Mouse (Mus musculus) kidney, postnatal 10 days (tissue): ENCODE data around the gene Cnst.

Experiments
- DNase-seq: peaks from one replicate; pipeline ENCODE4 v3.0.0; 2021; ENCODE audit warnings: mixed read lengths

Cnst gene

DNA sequence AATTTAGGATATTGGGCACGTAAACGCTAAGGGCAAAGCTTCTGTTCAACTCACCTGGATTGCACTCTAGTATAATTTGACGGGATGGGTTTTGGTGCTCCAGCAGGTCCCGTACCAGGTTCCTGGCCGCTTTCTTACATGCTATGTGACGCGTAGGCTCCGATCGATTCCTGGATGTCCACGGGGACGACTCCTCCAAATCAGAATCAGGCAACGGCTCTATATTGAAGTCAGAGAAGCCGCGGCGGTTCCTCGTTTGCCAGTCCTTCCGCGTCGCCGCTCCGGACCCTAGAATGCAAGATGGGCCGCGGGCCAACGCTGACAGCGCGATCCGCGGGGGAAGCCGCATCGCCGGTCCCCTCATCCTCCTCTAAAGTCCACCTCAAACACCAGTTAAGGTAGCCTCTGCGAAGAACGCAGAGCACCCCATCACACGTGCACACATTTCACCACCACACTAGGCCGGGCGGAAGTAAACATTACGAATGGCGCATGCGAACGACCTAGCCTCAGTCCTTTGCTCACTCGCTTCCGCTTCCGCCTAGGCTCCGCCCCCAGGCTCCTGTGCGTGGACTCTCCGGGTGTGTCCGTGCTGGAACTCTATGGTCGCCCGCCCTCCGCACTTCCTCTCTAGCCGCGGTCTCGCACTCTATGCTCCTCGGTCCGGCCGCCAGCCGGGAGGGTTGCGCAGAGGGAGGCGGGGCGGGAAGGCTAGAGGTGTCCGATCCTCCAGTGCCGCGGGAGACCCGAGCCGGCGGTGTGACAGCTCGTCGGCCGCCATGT, at the start of gene Cnst, which contains the start of gene Tfb2m:
TSS of gene Cnst (plus strand) at position 603 of the 783 bp plus-strand sequence.
TSS of gene Tfb2m (minus strand) at position 500 of the 783 bp plus-strand sequence.
- DNase-seq: peak; percentile 99

DNA sequence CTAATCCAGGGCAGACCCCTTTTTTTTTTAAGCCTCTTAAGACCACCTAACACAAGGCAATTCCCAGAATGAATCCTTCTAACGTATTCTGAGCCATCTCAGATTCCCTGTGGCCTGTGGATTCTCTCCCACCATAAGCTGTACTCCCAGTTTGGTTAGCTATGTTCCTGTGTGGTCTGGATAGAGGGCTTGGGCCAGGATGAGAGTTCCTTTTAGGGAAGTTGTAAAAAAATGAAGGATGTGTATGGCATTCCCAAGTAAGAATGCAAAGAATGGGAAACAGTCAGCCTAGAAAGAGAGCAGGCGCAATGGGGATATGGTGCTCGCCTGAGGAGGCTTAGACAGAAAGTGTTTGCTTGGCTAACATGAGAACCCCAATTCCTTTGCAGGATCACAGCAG, 46.9 kb upstream of the Cnst start:
- DNase-seq: no peak

DNA sequence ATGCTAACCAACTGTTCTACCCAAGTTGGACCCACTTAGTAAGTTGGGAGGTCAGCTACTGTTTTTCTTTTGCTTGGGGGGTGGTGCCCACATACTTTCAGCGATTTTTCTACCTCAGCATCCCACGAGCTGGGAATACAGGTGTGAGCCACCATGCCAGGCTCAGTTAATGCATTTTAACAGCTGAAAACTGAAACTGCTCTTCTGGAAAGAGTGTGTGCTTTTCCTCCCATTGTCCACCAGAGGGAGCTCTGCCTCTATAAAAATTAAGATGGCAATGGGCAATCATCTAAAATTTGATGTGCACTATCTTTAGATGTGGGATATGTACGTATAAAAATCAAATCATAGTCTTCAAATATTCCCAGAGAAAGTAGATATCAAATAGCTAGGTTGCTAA, 43.6 kb upstream of the Cnst start:
- no peak for DNase-seq

- DNase-seq: peak; percentile 46
Measured at GRCm38 (mm10) chr1:179506530-179507315, 39.4 kb upstream of the Cnst start.

GRCm38 (mm10) chr1:179510546-179511340, 35.4 kb upstream of the Cnst start:
- no peak for DNase-seq

DNA sequence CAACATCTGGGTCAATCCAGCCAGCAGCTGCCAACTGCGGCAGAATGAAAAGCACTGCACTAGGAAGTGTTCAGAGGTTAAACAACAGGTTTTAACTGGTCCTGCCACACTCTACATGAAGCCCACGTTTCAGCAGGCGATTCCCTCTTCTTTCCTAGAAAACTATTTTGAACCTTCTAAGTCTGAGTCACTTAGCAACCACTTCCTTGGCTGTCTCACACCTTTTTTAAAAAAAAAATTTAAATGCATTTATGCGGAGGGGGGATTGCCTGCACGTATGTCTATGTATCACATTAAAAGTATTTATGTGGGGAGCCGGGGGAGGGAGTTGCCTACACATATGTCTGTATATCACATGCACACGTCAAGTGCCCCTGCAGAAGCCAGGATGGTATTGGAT, 34.3 kb upstream of the Cnst start:
- DNase-seq: no peak

DNA sequence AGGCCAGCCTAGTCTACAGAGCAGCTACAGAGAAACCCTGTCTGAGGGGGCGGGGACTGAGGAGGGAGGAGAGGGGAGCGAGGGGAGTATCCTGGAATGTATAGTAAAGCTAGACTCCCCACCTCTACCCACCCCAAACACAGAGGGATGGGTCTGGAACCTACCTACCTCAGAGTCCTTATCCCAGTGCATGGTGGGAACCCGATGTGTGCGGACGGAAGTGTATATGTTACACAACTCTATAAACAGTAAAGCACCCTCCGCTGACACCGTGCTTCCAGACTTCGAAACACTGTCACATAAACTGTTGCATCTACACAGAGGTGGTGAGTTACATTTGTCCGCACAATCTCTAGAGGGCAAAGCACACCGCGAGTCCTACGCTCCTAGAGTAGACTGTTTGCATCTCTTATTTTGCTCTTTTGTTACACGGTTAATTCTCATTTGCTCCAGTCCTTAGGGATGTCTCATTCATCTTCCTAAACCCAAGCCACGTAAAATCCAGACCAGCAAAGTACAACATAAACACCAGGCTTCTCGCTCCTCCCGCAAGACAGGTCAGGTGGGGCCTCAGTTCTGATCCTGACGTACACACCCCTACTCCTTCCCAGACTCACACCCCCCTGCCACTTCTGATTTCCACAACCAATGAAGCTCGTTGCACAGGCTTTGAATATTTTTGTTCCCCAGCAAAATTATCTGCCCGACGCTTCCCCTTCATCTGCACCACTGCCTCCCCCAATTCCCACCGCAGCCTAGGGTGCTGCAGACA, 29.0 kb upstream of the Cnst start:
- no peak for DNase-seq

DNA sequence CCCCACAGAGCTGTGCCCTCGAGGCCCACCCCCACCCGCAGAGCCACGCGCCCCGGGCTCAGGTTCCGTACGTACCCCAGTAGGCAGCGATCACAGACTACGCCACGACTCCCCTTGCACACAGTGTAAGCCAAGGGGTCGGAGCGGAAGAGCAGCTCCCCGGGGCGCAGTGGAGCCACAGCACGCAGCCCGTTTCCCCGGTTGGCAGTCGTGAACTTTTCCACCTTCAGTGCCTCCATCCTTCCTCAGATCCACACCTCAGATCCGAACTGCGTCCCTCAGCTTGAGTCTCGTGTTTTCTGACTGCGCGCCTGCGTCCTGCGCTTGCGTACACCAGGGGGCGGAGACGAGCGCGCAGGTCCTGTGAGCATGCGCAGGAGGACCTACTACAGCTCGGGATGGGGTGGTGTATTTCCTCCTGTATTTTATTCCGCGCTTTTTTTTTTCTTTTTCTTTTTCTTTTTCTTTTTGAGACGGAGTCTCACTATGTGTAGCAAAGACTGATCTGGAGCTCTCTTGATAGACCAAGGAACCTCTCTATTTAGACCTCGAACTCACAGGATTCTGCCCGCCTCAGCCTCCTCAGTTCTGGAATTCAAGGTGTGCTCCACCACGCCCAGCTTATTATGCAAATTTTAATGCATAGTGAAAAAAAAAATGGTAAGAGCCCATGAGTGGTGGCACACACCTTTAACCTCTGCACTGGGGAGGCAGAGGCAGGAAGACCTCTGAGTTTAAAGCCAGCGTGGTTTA, 28.3 kb upstream of the Cnst start, which contains the start of gene Smyd3:
TSS of gene Smyd3 (minus strand) at position 329 of the 753 bp plus-strand sequence.
- peak; percentile 89 for DNase-seq

DNA sequence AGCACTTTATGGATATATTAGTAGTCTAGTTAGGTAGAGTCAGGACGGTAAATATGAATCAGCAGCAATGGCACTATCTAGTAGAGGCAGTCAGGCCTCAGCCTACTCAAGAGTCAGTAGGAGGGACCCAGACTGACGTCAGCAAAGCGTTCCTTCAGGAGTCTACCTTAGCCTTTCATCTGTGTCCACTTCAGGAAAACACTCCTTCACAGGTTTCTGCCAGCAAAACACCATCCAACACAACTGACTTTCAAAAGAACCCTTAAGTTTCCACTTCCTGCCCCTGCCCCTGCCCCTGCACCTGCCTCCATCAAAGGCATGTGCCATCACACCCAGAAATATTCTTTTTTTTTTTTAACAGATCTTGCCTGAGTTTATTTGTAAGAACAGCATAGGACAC, 26.3 kb upstream of the Cnst start:
- no peak for DNase-seq

DNA sequence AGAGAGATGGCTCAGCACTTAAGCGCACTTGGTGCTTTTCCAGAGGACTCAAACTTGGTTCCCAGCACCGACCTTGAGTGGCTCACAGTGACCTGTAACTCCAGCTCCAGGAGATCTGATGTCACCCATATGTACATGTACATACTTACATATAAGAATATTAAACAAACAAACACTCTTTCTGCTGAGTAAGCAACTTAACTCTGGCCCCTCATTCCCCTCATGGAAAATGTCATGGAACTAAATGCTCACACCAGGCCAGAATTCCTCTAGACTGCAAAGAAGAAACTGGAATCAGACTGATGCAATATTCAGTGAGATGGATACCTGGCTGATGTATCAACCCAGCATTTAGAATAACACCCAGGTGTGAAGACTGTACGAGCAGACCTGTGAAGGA, 7.1 kb upstream of the Cnst start:
- no peak for DNase-seq

DNA sequence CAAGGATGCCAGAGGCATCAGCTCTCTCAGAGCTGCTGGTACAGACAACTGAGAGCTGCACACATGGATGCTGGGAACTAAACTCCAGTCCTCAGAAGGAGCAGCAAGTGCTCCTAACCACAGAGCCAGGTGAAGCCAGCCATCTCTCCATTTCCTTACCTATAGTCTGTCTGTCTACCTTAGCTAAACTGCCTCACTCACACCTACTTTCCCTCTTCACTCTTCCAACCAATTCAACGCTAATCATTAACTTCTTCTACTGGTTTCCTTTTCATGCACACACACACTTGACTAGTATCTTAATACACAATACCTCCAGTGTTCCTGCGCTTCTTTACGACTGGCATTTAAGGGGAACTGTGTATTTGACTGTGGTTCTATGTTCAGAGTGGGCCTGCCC, 6.3 kb upstream of the Cnst start:
- no peak for DNase-seq

- DNase-seq: no peak
Measured at GRCm38 (mm10) chr1:179541502-179541901, 4.7 kb upstream of the Cnst start.

DNA sequence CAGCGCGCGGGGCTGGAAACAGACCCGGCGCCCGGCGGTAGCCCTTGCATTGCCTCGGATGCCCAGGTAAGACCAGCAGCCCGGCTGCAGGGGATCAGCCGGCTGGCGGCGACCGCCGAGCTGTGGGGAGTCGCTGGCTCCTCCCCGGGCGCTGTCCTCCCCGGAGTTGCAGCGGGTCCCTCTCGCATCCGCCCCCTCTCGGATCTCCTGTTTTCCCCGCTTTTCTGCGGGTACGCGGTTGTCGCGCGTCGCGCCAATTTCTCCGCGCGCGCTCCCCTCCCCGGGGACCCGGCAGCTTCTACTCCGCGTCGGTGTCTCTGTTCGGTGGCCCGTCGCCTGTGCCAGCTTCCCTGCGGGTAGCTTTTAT, 364 bp downstream of the Cnst start:
- no peak for DNase-seq

DNA sequence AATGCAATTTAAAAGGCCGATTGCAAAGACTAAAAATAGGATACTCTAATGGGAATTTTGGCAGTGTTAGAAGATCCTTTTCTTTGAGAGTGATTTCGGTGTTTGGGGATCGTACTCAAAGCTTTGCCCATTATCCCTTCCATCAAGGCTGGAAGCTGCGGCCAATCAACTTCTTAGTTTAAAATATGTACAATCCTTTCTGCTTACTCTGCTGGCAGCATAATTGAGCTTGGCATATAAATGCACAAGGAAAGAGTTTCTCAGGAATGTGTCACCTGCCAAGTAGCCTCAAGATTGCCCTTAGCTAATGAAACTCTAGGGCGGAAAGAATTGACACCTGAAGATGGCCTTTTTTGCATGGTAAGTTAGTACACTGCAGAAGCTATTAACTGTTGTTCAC, 1.0 kb downstream of the Cnst start:
- DNase-seq: no peak

- no peak for DNase-seq
Measured at GRCm38 (mm10) chr1:179548220-179548619, 2.0 kb downstream of the Cnst start.

- no peak for DNase-seq
Measured at GRCm38 (mm10) chr1:179548996-179549752, 3.0 kb downstream of the Cnst start.

DNA sequence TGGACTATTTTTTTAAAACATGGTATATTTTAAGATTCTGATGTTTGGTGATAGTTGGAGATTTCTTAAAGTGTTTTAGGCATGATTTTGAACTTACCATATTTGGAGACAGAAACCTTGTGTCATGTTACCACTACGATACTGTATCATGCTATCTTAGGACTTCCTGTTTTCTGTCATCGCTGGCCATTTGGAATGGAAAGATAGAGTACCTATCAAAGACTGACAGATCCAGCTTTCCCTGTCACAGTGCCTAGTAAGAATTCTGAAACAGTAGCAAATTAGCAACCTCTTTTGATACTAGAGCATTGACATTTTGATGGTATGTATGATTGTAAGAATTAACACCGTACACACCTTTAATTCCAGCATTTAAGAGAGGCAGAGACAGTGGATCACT, 5.2 kb downstream of the Cnst start:
- no peak for DNase-seq

GRCm38 (mm10) chr1:179551921-179552320, 5.8 kb downstream of the Cnst start:
- no peak for DNase-seq

- DNase-seq: no peak
Measured at GRCm38 (mm10) chr1:179552751-179553150, 6.6 kb downstream of the Cnst start.

DNA sequence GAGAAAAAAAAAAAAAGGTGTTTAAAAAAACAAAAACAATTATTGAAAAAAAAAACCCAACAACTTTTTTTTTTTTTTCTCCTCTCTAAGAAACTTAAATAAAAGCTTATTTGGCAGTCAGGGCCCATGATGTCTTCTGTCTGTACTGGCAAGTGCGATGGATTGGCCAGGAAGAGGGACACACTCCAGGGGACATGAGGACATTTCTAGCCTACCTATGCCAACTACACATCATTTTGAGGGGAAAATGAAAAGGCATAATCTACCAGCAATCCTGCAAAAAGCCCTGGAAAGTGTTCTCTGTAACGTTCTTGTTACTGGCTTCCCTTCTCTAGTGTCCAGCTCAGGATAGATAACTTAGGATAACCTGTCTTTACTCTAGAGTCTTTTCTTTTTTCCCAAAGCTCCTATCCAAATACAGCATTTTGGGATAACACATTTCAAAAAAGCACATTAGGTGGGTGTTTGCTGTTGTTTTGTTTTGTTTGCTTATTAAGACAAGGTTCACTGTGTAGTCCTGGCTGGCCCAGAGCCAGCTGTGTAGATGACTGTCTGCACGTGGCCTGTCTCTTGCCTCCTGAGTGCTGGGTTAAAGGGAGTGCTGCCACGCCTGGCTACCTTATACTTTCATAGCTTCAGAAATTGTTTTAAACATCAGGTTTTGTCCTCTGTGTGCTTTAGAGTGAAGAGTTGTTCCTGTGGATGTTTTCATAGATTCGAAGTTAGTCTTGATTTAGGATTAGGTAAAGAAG, 7.2 kb downstream of the Cnst start:
- DNase-seq: peak; percentile 52
